Mouse (Mus musculus): ENCODE results near the gene Papolb.

The Papolb gene

GRCm38 (mm10) chr5:142520360-142520759 lies 9.5 kb downstream of the Papolb start:
- DNase-seq (ENCODE audit: low spot score in 2 of 2) = no peak

- no peak for DNase-seq (ENCODE audit: low spot score in 2 of 2)
These were observed 10.9 kb downstream of the Papolb start for GRCm38 (mm10) chr5:142518973-142519372.

- no peak for DNase-seq (ENCODE audit: low spot score in 2 of 2)
These were observed 17.8 kb downstream of the Papolb start for GRCm38 (mm10) chr5:142512112-142512511.

- no peak for DNase-seq (ENCODE audit: low spot score in 2 of 2)
These were observed 19.8 kb downstream of the Papolb start for GRCm38 (mm10) chr5:142510061-142510414.

GRCm38 (mm10) chr5:142509141-142510060 lies 20.5 kb downstream of the Papolb start:
- DNase-seq (ENCODE audit: low spot score in 2 of 2) = no peak

- DNase-seq (ENCODE audit: low spot score in 2 of 2) = no peak
These were observed 24.0 kb downstream of the Papolb start for GRCm38 (mm10) chr5:142505695-142506423.

- DNase-seq (ENCODE audit: low spot score in 2 of 2) = no peak
These were observed 25.7 kb downstream of the Papolb start for GRCm38 (mm10) chr5:142504175-142504574.

- DNase-seq (ENCODE audit: low spot score in 2 of 2) = peak; percentile 22 to 29
These were observed 27.5 kb downstream of the Papolb start for GRCm38 (mm10) chr5:142502414-142502813.

GRCm38 (mm10) chr5:142500918-142501317 lies 29.0 kb downstream of the Papolb start:
- DNase-seq (ENCODE audit: low spot score in 2 of 2) = no peak

- DNase-seq (ENCODE audit: low spot score in 2 of 2) = no peak
These were observed 30.9 kb downstream of the Papolb start for GRCm38 (mm10) chr5:142498964-142499363.

- no peak for DNase-seq (ENCODE audit: low spot score in 2 of 2)
These were observed 34.4 kb downstream of the Papolb start for GRCm38 (mm10) chr5:142495321-142496096.

- DNase-seq (ENCODE audit: low spot score in 2 of 2) = no peak
These were observed 36.6 kb downstream of the Papolb start for GRCm38 (mm10) chr5:142493307-142493706.

GRCm38 (mm10) chr5:142489955-142490707 lies 39.7 kb downstream of the Papolb start:
- no peak for DNase-seq (ENCODE audit: low spot score in 2 of 2)

GRCm38 (mm10) chr5:142486654-142487053 lies 43.2 kb downstream of the Papolb start:
- DNase-seq (ENCODE audit: low spot score in 2 of 2) = no peak

- no peak for DNase-seq (ENCODE audit: low spot score in 2 of 2)
These were observed 46.3 kb downstream of the Papolb start for GRCm38 (mm10) chr5:142483581-142483980.

- peak in 1 of 2 experiments; percentile 15 for DNase-seq (ENCODE audit: low spot score in 2 of 2)
These were observed 47.4 kb downstream of the Papolb start for GRCm38 (mm10) chr5:142482512-142482911.

- DNase-seq (ENCODE audit: low spot score in 2 of 2) = peak; percentile 22 to 49
These were observed 50.9 kb downstream of the Papolb start for GRCm38 (mm10) chr5:142478829-142479435.

GRCm38 (mm10) chr5:142477866-142478615 lies 51.8 kb downstream of the Papolb start:
- no peak for DNase-seq (ENCODE audit: low spot score in 2 of 2)

GRCm38 (mm10) chr5:142477346-142477745 lies 52.5 kb downstream of the Papolb start:
- no peak for DNase-seq (ENCODE audit: low spot score in 2 of 2)
